In the genomic region with DNA sequence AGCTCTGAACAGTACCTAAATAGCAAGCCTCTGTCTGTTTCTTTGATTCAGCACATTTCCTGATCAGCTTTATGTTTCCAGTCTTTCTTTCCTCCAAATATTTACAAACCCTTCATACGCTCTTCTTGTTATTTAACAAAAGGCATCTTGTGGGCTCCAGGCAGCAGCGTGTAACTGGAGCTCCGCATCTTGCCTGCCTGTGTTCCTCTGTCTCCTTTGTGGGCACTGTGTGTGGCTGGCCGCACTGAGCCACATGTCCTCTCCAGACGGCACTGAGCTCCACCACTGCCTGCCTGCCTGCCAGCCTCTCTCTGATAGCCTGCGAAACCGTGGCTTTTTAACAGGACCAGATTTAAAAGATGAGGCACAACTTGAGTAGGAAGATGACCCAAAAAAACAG, we compare ENCODE assay signal across 27 mouse cellular contexts.
DNase-seq lines count a peak whose midpoint lies in the region; ATAC-seq lines count a peak whose summit lies in the region.
"Had no signal": no experiment of that assay in that cellular context is flagged by ENCODE, and none has a peak within 500 bp of the region (broad histone marks: within the 10 kb centered on the region; RNA-seq: fewer than 3 reads in every experiment).

No protein-coding gene starts in this region.

- no peaks in the 10 kb centered on the region for H3K36me3 ChIP-seq in lung, embryonic 16.5 days (ENCODE audit: control insufficient read depth, insufficient read depth, low read length)
- H3K36me3 ChIP-seq in embryonic facial prominence, embryonic 13.5 days = no peaks in the 10 kb centered on the region
- no peaks in the 10 kb centered on the region for H3K36me3 ChIP-seq in forebrain, embryonic 16.5 days (ENCODE audit: control insufficient read depth, insufficient read depth)
- H3K36me3 ChIP-seq: intestine, embryonic 15.5 days; limb, embryonic 12.5 days; liver, embryonic 15.5 days; stomach, embryonic 15.5 days had no signal

- DNase-seq in frontal cortex, postnatal 10 days (ENCODE audit: low spot score in 2 of 2) = no peak
- no peak for DNase-seq in lung, postnatal 14 days
- DNase-seq in T-cell, adult 2 months (ENCODE audit: low spot score) = no peak
- DNase-seq: adrenal gland, adult 2 months; adrenal gland, postnatal 36 days; B cell, adult 2 months; cerebellum, adult 2 months; cerebellum, postnatal 14 days; heart, postnatal 14 days; kidney, adult 2 months; kidney, postnatal 36 days; lung, postnatal 10 days; right cerebral cortex, postnatal 25 days had no signal

- 25% methylated on average over 7 of the region's 7 CpGs for WGBS in lung, embryonic 16.5 days
- WGBS in embryonic facial prominence, embryonic 13.5 days = 29% methylated on average over 7 of the region's 7 CpGs
- 34% methylated on average over 7 of the region's 7 CpGs for WGBS in forebrain, embryonic 16.5 days

- no peak overlapping the region for H3K9ac ChIP-seq in lung, embryonic 16.5 days (ENCODE audit: low read length)
- no peak overlapping the region for H3K9ac ChIP-seq in embryonic facial prominence, embryonic 13.5 days
- H3K9ac ChIP-seq in forebrain, embryonic 16.5 days (replicated peaks; ENCODE audit: low read depth, low read length) = no peak overlapping the region
- H3K9ac ChIP-seq: intestine, embryonic 15.5 days; limb, embryonic 12.5 days; liver, embryonic 15.5 days; stomach, embryonic 15.5 days had no signal

- H3K27me3 ChIP-seq in lung, embryonic 16.5 days (ENCODE audit: control insufficient read depth, insufficient read depth, low read depth, low read length) = no peaks in the 10 kb centered on the region
- no peaks in the 10 kb centered on the region for H3K27me3 ChIP-seq in embryonic facial prominence, embryonic 13.5 days
- H3K27me3 ChIP-seq in forebrain, embryonic 16.5 days (replicated peaks; ENCODE audit: control insufficient read depth, insufficient read depth, low read length) = no peaks in the 10 kb centered on the region
- H3K27me3 ChIP-seq: intestine, embryonic 15.5 days; limb, embryonic 12.5 days; liver, embryonic 15.5 days; stomach, embryonic 15.5 days had no signal

- no peak overlapping the region for H3K27ac ChIP-seq in lung, embryonic 16.5 days (ENCODE audit: low read length)
- H3K27ac ChIP-seq in embryonic facial prominence, embryonic 13.5 days = no peak overlapping the region
- H3K27ac ChIP-seq in forebrain, embryonic 16.5 days (ENCODE audit: low read length) = no peak overlapping the region
- H3K27ac ChIP-seq: hindbrain, postnatal 0 days; intestine, embryonic 15.5 days; layer of hippocampus, adult 2 months; left cerebral cortex, adult 2 months; limb, embryonic 12.5 days; liver, embryonic 15.5 days; stomach, embryonic 15.5 days had no signal

- ATAC-seq in frontal cortex, adult (ENCODE audit: low TSS enrichment) = peak; percentile 84
- peak; percentile 71 for ATAC-seq in lung, embryonic 16.5 days (ENCODE audit: low read depth)
- 0 out of 2 replicates have a peak, but pooled peaks have one; percentile 64 for ATAC-seq in embryonic facial prominence, embryonic 13.5 days (ENCODE audit: insufficient number of reproducible peaks, insufficient read depth, low FRiP score, low TSS enrichment, low read depth)
- ATAC-seq in forebrain, embryonic 16.5 days = peak; percentile 69
- ATAC-seq: activated CD4-positive, CD25-positive, alpha-beta regulatory T cell, adult 4 months; hindbrain, postnatal 0 days; intestine, embryonic 15.5 days had no signal

- no peak overlapping the region for H3K4me2 ChIP-seq in lung, embryonic 16.5 days (ENCODE audit: low read depth, low read length)
- H3K4me2 ChIP-seq in embryonic facial prominence, embryonic 13.5 days = no peak overlapping the region
- no peak overlapping the region for H3K4me2 ChIP-seq in forebrain, embryonic 16.5 days (ENCODE audit: low read length)
- H3K4me2 ChIP-seq: intestine, embryonic 15.5 days; limb, embryonic 12.5 days; liver, embryonic 15.5 days; midbrain, embryonic 11.5 days; stomach, embryonic 15.5 days had no signal

- H3K4me3 ChIP-seq in lung, embryonic 16.5 days (ENCODE audit: low read length) = no peak overlapping the region
- H3K4me3 ChIP-seq in embryonic facial prominence, embryonic 13.5 days = no peak overlapping the region
- no peak overlapping the region for H3K4me3 ChIP-seq in forebrain, embryonic 16.5 days (replicated peaks; ENCODE audit: low read length)
- H3K4me3 ChIP-seq: erythroblast, embryonic 14.5 days; intestine, embryonic 15.5 days; layer of hippocampus, adult 2 months; left cerebral cortex, adult 2 months; limb, embryonic 12.5 days; liver, embryonic 15.5 days; stomach, embryonic 15.5 days had no signal

- peaks cover 3% of the 10 kb centered on the region; the same call in 1 of the 2 replicates for H3K4me1 ChIP-seq in lung, embryonic 16.5 days (replicated peaks; ENCODE audit: control insufficient read depth, insufficient read depth, low read length)
- H3K4me1 ChIP-seq in embryonic facial prominence, embryonic 13.5 days = 0 out of 2 replicates have a peak, but pooled peaks cover 5% of the 10 kb centered on the region
- H3K4me1 ChIP-seq in forebrain, embryonic 16.5 days (replicated peaks; ENCODE audit: control insufficient read depth, insufficient read depth, low read length) = no peaks in the 10 kb centered on the region; the same call in 1 of the 2 replicates
- H3K4me1 ChIP-seq: intestine, embryonic 15.5 days; limb, embryonic 12.5 days; liver, embryonic 15.5 days; stomach, embryonic 15.5 days had no signal

- no peaks in the 10 kb centered on the region for H3K9me3 ChIP-seq in lung, embryonic 16.5 days (ENCODE audit: control insufficient read depth, low read length)
- no peaks in the 10 kb centered on the region for H3K9me3 ChIP-seq in embryonic facial prominence, embryonic 13.5 days
- no peaks in the 10 kb centered on the region for H3K9me3 ChIP-seq in forebrain, embryonic 16.5 days (ENCODE audit: control insufficient read depth, low read length)
- H3K9me3 ChIP-seq: intestine, embryonic 15.5 days; limb, embryonic 12.5 days; liver, embryonic 15.5 days; stomach, embryonic 15.5 days had no signal
